Mouse (Mus musculus) ES-E14 (cell line): ENCODE measurements around the gene Sarnp. TPM values are rescaled to one million over a fixed set of nuclear protein-coding genes. Genes with fewer than 3 reads are reported as not detected.

ENCODE experiments used
- DNase-seq: peaks from one replicate; pipeline ENCODE4 v3.0.0-alpha.2; 2013; ENCODE audit warnings: low read depth, low spot score
- H3K27ac ChIP-seq: 2 replicates; pipeline ENCODE4 v1.5.1; 2012; ENCODE audit warnings: low read depth, mild to moderate bottlenecking, low read length, moderate library complexity, mixed read lengths; ENCODE audit not compliant: poor library complexity, insufficient read depth, severe bottlenecking
- H3K36me3 ChIP-seq: 2 replicates; pipeline ENCODE4 v1.6.1; 2012; ENCODE audit warnings: mild to moderate bottlenecking, low read length, moderate library complexity, mixed read lengths; ENCODE audit not compliant: control insufficient read depth, poor library complexity, insufficient read depth, severe bottlenecking
- H3K4me1 ChIP-seq, 2 experiments: fragments of 150-350 bp in 1 of 2; sonication (generic) in 1 of 2; 2 replicates each; pipeline ENCODE4 v1.6.1; 2012; ENCODE audit warnings: low read length in 2 of 2, mild to moderate bottlenecking in 1 of 2, mixed read lengths in 1 of 2; ENCODE audit not compliant: control insufficient read depth in 2 of 2, insufficient read depth in 2 of 2, poor library complexity in 1 of 2
- H3K4me3 ChIP-seq, 2 experiments: fragments of 150-350 bp in 1 of 2; sonication (generic) in 1 of 2; 2 replicates each; pipeline ENCODE4 v1.5.1; 2012; ENCODE audit warnings: low read length in 2 of 2, low read depth in 1 of 2, mild to moderate bottlenecking in 1 of 2, mixed read lengths in 1 of 2; ENCODE audit not compliant: insufficient read depth in 1 of 2, poor library complexity in 1 of 2, severe bottlenecking in 1 of 2
- H3K9ac ChIP-seq: 2 replicates; pipeline ENCODE4 v1.6.1; 2012; ENCODE audit warnings: low read depth, mild to moderate bottlenecking, low read length, mixed read lengths; ENCODE audit not compliant: poor library complexity, insufficient read depth, severe bottlenecking
- H3K9me3 ChIP-seq: fragments of 150-350 bp; sonication (generic); 2 replicates; pipeline ENCODE4 v1.6.1; 2012; ENCODE audit warnings: low read depth, mild to moderate bottlenecking, low read length; ENCODE audit not compliant: control insufficient read depth, insufficient read depth
- CHD2 ChIP-seq: IDR thresholded peaks from 2 replicates; pipeline ENCODE4 v1.6.1; 2014; ENCODE audit warnings: mild to moderate bottlenecking, low read depth, low read length, inconsistent platforms
- HCFC1 ChIP-seq: IDR thresholded peaks from 2 replicates; pipeline ENCODE4 v1.6.1; 2012; ENCODE audit warnings: low read length, inconsistent platforms, borderline replicate concordance; ENCODE audit not compliant: insufficient read depth
- MAFK ChIP-seq: IDR thresholded peaks from 2 replicates; pipeline ENCODE4 v1.6.1; 2014; ENCODE audit warnings: mild to moderate bottlenecking, low read depth, low read length, inconsistent platforms; ENCODE audit not compliant: insufficient read depth
- ZC3H11A ChIP-seq: IDR thresholded peaks from 2 replicates; pipeline ENCODE4 v1.6.1; 2012; ENCODE audit warnings: low read depth, mild to moderate bottlenecking, inconsistent platforms, low read length, borderline replicate concordance
- ZNF384 ChIP-seq: IDR thresholded peaks from 2 replicates; pipeline ENCODE4 v1.6.1; 2012; ENCODE audit warnings: low read depth, low read length, inconsistent platforms
- in situ Hi-C, 2 experiments: fragments of 600-800 bp; cut with MboI; formaldehyde crosslinking; loops; one replicate each; pipeline ENCODE4 v1.15.1; 2025; ENCODE audit warnings: low sequenced_read_pairs in 2 of 2, inconsistent platforms in 1 of 2; ENCODE audit not compliant: unreplicated experiment in 2 of 2
- total RNA-seq: library from RNA; depleted of rRNA; stranded (reverse); fragments of 300-350 nt; gene quantifications from 2 replicates; pipeline ENCODE4 v1.2.3, GENCODE M21; 2012

Gene Sarnp
- total RNA-seq, 1 experiment = 101 TPM

DNA sequence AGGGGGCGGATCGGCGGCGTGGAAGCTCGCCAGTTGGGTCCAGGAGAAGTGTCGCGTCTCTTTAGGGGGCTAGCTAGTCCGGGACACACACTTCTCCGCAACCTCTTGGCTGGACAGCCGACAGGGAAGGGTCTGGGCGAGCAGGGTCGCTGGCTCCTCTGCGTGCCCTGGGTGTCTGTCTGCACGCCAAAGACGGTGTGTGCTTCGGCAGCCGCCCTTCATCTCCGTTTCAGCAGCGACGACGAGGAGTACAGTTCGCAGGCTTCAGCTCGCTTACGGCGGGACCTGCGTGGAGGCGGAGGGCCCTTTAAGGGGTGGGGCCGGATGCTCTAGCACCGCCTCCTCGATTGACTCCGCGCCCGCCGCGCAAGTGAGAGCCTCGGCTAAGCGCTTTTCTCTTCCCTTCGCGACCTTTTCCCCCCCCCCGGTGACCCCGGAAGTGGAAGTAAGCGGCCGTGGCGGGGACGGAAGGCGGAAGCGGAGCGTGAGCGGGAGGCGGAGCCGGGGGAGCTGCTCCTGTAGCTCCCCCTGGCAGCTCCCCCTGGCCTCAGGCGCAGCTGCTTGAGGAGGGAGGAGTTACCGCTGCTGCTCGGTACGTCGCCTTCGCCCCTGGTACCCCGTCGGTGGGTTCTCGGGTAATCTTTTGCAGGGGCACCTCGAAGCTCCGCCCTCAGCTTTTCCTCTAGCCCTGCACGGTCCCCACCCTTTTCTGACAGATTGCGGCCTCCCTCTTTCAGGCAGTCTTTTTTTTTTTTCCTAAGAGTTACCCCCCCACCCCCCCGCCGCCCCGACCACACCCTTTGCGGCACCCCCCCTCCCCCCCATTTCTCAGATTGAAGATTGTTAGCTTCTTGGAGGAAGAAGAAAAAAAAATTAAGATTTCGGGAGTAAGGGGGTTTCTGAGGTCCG, 11.8 kb upstream of the Sarnp start:
- H3K4me3 ChIP-seq = peak overlapping the region; percentile 90 to 99
- TF ChIP-seq MAFK (no peak), ZNF384 (no peak), ZC3H11A (no peak), HCFC1 (peak; percentile 72; the same call in 1 of the 2 replicates), CHD2 (no peak)
- peaks cover 0 to 14% of the 10 kb centered on the region in 2 experiments; a peak in 3 of 4 replicates for H3K4me1 ChIP-seq
- in situ Hi-C loops = no loop called here
- peak overlapping the region; percentile 83 for H3K27ac ChIP-seq
- H3K9ac ChIP-seq = peak overlapping the region; percentile 94
- H3K9me3 ChIP-seq = no peaks in the 10 kb centered on the region
- peaks cover 7% of the 10 kb centered on the region for H3K36me3 ChIP-seq
- peak; percentile 97 for DNase-seq

DNA sequence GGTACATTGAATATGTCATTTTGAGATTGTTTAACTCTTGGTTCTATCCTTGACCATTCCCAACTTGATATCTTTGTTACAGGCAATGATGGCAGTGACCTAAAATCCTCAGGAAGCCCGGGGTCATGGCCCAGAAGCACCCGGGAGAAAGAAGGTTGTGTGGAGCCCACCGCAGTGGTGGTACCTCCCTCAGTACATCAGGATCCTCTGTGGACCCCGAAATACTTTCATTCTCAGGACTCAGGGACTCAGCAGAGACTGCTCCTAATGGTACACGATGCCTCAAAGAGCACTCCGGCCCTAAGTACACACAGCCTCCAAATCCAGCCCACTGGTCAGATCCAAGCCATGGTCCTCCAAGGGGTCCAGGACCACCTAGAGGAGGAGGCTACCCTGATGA, 11.0 kb upstream of the Sarnp start:
- TF ChIP-seq ZC3H11A = no peak
- TF ChIP-seq ZNF384 = no peak
- TF ChIP-seq CHD2 = no peak
- no peak for TF ChIP-seq HCFC1
- TF ChIP-seq MAFK = no peak
- DNase-seq = no peak
- Histone ChIP-seq H3K4me3 (peak overlapping the region; percentile 90 to 99), H3K36me3 (peaks cover 7% of the 10 kb centered on the region), H3K27ac (no peak overlapping the region), H3K4me1 (peaks cover 0 to 14% of the 10 kb centered on the region in 2 experiments; a peak in 3 of 4 replicates), H3K9me3 (no peaks in the 10 kb centered on the region), H3K9ac (peak overlapping the region; percentile 78; the same call in 1 of the 2 replicates)
- in situ Hi-C loops = no loop called here

DNA sequence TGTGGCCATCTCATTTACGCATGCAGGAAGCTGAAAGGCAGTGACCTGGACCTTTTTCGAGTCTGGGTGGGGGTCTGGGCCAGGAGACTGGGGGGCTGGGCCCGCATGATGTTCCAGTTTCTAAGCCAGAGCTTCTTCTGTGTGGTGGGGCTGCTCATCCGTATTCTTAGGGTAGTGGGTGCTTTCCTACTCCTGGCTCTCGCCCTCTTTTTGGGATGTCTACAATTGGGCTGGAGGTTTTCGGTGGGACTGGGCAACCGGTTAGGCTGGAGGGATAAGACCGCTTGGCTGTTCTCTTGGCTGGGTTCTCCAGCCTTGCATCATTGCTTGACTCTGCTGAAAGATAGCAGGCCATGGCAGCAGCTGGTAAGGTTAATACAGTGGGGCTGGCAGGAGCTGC, 10.1 kb upstream of the Sarnp start:
- no peak overlapping the region for H3K27ac ChIP-seq
- no peak for DNase-seq
- H3K4me1 ChIP-seq = peaks cover 0 to 12% of the 10 kb centered on the region in 2 experiments; a peak in 3 of 4 replicates
- 0 out of 4 replicates have a peak overlapping the region, but pooled peaks of 1 of the 2 experiments have one; percentile 15 for H3K4me3 ChIP-seq
- TF ChIP-seq MAFK = no peak
- TF ChIP-seq CHD2 = no peak
- TF ChIP-seq ZNF384 = no peak
- no peak for TF ChIP-seq HCFC1
- TF ChIP-seq ZC3H11A = no peak
- in situ Hi-C loops = no loop called here
- peaks cover 5% of the 10 kb centered on the region for H3K36me3 ChIP-seq
- peak overlapping the region; percentile 21; the same call in 1 of the 2 replicates for H3K9ac ChIP-seq
- H3K9me3 ChIP-seq = no peaks in the 10 kb centered on the region

DNA sequence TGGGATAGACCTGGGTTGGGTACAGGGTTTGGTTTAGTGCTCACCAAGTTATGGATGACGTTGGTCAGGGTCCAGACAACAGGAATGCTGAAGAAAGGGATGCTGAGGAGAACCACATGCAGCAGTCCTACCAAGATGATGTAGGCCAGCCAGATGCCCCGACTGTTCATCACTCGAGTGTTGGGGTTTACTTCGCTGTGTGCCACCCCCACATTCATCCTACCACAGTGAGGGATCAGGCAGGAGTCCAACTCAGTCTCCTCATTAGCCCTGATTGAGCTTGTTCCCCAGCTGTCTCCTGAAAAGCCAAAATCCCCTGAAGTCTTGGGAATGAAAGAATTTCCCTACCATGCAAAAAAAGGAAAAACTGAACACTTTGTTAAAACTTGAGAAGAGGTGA, 3.1 kb downstream of the Sarnp start:
- H3K9me3 ChIP-seq = no peaks in the 10 kb centered on the region
- TF ChIP-seq HCFC1 = no peak
- TF ChIP-seq MAFK = no peak
- TF ChIP-seq CHD2 = no peak
- no peak for TF ChIP-seq ZC3H11A
- TF ChIP-seq ZNF384 = no peak
- peaks cover 2 to 5% of the 10 kb centered on the region in 2 experiments; a peak in 3 of 4 replicates for H3K4me1 ChIP-seq
- H3K4me3 ChIP-seq = peak overlapping the region in 1 of 2 experiments; percentile 95; a peak in 1 of 4 replicates
- H3K36me3 ChIP-seq = peaks cover 16% of the 10 kb centered on the region
- no peak overlapping the region for H3K27ac ChIP-seq
- H3K9ac ChIP-seq = no peak overlapping the region
- in situ Hi-C loops = no loop called here
- no peak for DNase-seq
